Mouse (Mus musculus) hindbrain, embryonic 12.5 days (tissue): ENCODE data around the gene Ndst2. TPM values are rescaled to one million over a fixed set of nuclear protein-coding genes. Genes with fewer than 3 reads are reported as not detected.

ENCODE experiments used
- microRNA-seq: library from miRNA; unstranded; fragments of <30 nt; microRNA quantifications from one replicate; pipeline ENCODE4, GENCODE M21; 2017
- polyA plus RNA-seq: library from polyadenylated mRNA; unstranded; fragments of >200 nt; fragmentation: Nextera tagmentation; extraction: Ambion mirVana; gene quantifications from 2 replicates; pipeline ENCODE4 v1.2.1, GENCODE M21; 2016

Ndst2 gene
- polyA plus RNA-seq, 1 experiment from 2014 or later, result 27.2 TPM

Small RNA genes lying within 50 kb of the gene (microRNA-seq; reads per million reads assigned to microRNA genes)
- 1.6 reads per million for gene Mir6946

Other genes starting within 250 kb of the Ndst2 start
- gene Mss51, start 237.7 kb downstream of the Ndst2 start, polyA plus RNA-seq, result 0.82 and 0.83 TPM in 2 replicates
- 69.4 and 74.0 TPM in 2 replicates for gene Ppp3cb, start 188.0 kb downstream of the Ndst2 start, polyA plus RNA-seq
- gene Usp54, start 93.5 kb downstream of the Ndst2 start, polyA plus RNA-seq, result 16.6 and 16.9 TPM in 2 replicates
- 0.19 and 0.30 TPM in 2 replicates for gene Myoz1, start 78.0 kb downstream of the Ndst2 start, polyA plus RNA-seq
- 0.85 and 5.3 TPM in 2 replicates for gene Synpo2l, start 66.2 kb downstream of the Ndst2 start, polyA plus RNA-seq
- 102 and 109 TPM in 2 replicates for gene Sec24c, start 60.3 kb downstream of the Ndst2 start, polyA plus RNA-seq
- gene Fut11, start 39.6 kb downstream of the Ndst2 start, polyA plus RNA-seq, result 32.0 and 33.4 TPM in 2 replicates
- gene Chchd1, start 31.6 kb downstream of the Ndst2 start, polyA plus RNA-seq, result 213 and 215 TPM in 2 replicates
- gene Zswim8, start 27.0 kb downstream of the Ndst2 start, polyA plus RNA-seq, result 53.8 and 60.1 TPM in 2 replicates
- gene Camk2g, start 59.5 kb upstream of the Ndst2 start, polyA plus RNA-seq, result 72.8 and 75.5 TPM in 2 replicates
- 0.46 and 0.76 TPM in 2 replicates for gene Plau, start 102.1 kb upstream of the Ndst2 start, polyA plus RNA-seq
- gene Vcl, start 194.8 kb upstream of the Ndst2 start, polyA plus RNA-seq, result 39.1 and 46.4 TPM in 2 replicates